Mouse (Mus musculus): Measurements from ENCODE around the gene Dpyd. TPM values are rescaled to one million over a fixed set of nuclear protein-coding genes. Genes with fewer than 3 reads are reported as not detected.

Gene Dpyd
- polyA plus RNA-seq, 1 experiment from 2014 or later, result 15.2 TPM

GRCm38 (mm10) chr3:119154604-119155444 is 592.9 kb downstream of the Dpyd start:
- Histone ChIP-seq H3K4me2 (no peak overlapping the region), H3K36me3 (no peaks in the 10 kb centered on the region), H3K9me3 (no peaks in the 10 kb centered on the region), H3K27me3 (replicated peaks) (no peaks in the 10 kb centered on the region), H3K27ac (no peak overlapping the region), H3K4me3 (replicated peaks) (no peak overlapping the region), H3K4me1 (no peaks in the 10 kb centered on the region), H3K9ac (no peak overlapping the region)
- WGBS, result 51% methylated on average over 17 of the region's 17 CpGs
- ATAC-seq (ENCODE audit: insufficient read depth, low FRiP score, low read depth), result no peak

GRCm38 (mm10) chr3:119158670-119159069 is 596.7 kb downstream of the Dpyd start:
- H3K27ac ChIP-seq, result no peak overlapping the region
- WGBS, result 84% methylated on average over 4 of the region's 4 CpGs
- H3K4me2 ChIP-seq, result no peak overlapping the region
- no peaks in the 10 kb centered on the region for H3K27me3 ChIP-seq (replicated peaks)
- no peak overlapping the region for H3K4me3 ChIP-seq (replicated peaks)
- no peaks in the 10 kb centered on the region for H3K4me1 ChIP-seq
- no peak overlapping the region for H3K9ac ChIP-seq
- no peaks in the 10 kb centered on the region for H3K9me3 ChIP-seq
- ATAC-seq (ENCODE audit: insufficient read depth, low FRiP score, low read depth), result no peak
- H3K36me3 ChIP-seq, result no peaks in the 10 kb centered on the region

DNA sequence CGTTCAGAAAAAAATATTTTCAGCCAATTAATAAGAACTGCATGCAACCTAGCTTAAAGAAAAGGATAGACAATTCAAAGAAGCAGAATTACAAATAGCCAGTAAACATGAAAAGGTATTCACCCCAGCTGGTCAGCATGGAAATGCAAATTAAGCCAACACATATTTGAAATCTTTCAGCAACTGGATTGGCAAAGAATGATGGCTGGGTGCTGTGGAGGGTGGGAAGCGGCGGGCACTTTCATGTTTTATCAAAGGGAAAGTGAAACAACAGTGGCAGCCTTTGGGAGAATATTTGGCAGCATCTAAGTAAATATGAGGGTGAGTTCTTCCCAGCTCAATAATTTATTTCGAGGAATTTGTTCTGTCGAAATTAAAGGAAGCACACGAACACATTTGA is 603.8 kb downstream of the Dpyd start:
- H3K27ac ChIP-seq, result no peak overlapping the region
- no peak overlapping the region for H3K4me2 ChIP-seq
- H3K27me3 ChIP-seq (replicated peaks), result no peaks in the 10 kb centered on the region
- 74% methylated on average over 6 of the region's 6 CpGs for WGBS
- H3K4me1 ChIP-seq, result no peaks in the 10 kb centered on the region
- H3K4me3 ChIP-seq (replicated peaks), result no peak overlapping the region
- H3K36me3 ChIP-seq, result no peaks in the 10 kb centered on the region
- no peak for ATAC-seq (ENCODE audit: insufficient read depth, low FRiP score, low read depth)
- no peaks in the 10 kb centered on the region for H3K9me3 ChIP-seq
- no peak overlapping the region for H3K9ac ChIP-seq

GRCm38 (mm10) chr3:119168166-119168565 is 606.2 kb downstream of the Dpyd start:
- no peak for ATAC-seq (ENCODE audit: insufficient read depth, low FRiP score, low read depth)
- Histone ChIP-seq H3K9me3 (no peaks in the 10 kb centered on the region), H3K27me3 (replicated peaks) (no peaks in the 10 kb centered on the region), H3K4me3 (replicated peaks) (no peak overlapping the region), H3K4me2 (no peak overlapping the region), H3K27ac (no peak overlapping the region), H3K9ac (no peak overlapping the region), H3K4me1 (no peaks in the 10 kb centered on the region), H3K36me3 (no peaks in the 10 kb centered on the region)
- WGBS, result 76% methylated on average over 2 of the region's 2 CpGs

GRCm38 (mm10) chr3:119168661-119169060 is 606.7 kb downstream of the Dpyd start:
- WGBS, result 32% methylated on average over 1 of the region's 1 CpGs
- Histone ChIP-seq H3K9ac (no peak overlapping the region), H3K4me2 (no peak overlapping the region), H3K27ac (no peak overlapping the region), H3K4me3 (replicated peaks) (no peak overlapping the region), H3K36me3 (no peaks in the 10 kb centered on the region), H3K27me3 (replicated peaks) (no peaks in the 10 kb centered on the region), H3K4me1 (no peaks in the 10 kb centered on the region), H3K9me3 (no peaks in the 10 kb centered on the region)
- no peak for ATAC-seq (ENCODE audit: insufficient read depth, low FRiP score, low read depth)

DNA sequence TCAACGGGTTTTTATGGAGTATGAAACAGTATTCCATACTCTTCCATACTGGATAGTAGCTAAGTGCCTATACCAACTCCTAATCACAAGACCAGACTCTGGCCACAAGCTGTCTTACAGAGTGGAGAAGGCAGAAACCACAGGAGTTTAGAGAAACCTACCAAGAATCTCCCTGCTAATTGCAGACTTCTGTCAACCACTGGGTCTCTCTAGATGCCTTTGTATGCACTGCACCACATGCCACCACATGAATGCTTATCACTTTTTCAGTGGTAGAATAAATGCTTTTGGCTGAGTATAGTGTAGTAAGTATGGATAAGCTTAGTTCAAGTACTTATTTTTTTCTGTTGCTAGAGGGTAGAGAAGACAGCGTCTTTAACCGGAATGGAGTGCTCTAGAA is 621.3 kb downstream of the Dpyd start:
- no peak overlapping the region for H3K4me2 ChIP-seq
- H3K4me1 ChIP-seq, result no peaks in the 10 kb centered on the region
- H3K27me3 ChIP-seq (replicated peaks), result no peaks in the 10 kb centered on the region
- no peaks in the 10 kb centered on the region for H3K9me3 ChIP-seq
- no peak overlapping the region for H3K9ac ChIP-seq
- no peak for ATAC-seq (ENCODE audit: insufficient read depth, low FRiP score, low read depth)
- no peaks in the 10 kb centered on the region for H3K36me3 ChIP-seq
- H3K27ac ChIP-seq, result no peak overlapping the region
- no peak overlapping the region for H3K4me3 ChIP-seq (replicated peaks)
- 84% methylated on average over 3 of the region's 3 CpGs for WGBS

- 80% methylated on average over 6 of the region's 6 CpGs for WGBS
- Histone ChIP-seq H3K4me2 (no peak overlapping the region), H3K9me3 (no peaks in the 10 kb centered on the region), H3K27me3 (replicated peaks) (no peaks in the 10 kb centered on the region), H3K36me3 (no peaks in the 10 kb centered on the region), H3K4me1 (no peaks in the 10 kb centered on the region), H3K9ac (no peak overlapping the region), H3K27ac (no peak overlapping the region), H3K4me3 (replicated peaks) (no peak overlapping the region)
- no peak for ATAC-seq (ENCODE audit: insufficient read depth, low FRiP score, low read depth)
Measured at GRCm38 (mm10) chr3:119194071-119194470, 632.1 kb downstream of the Dpyd start.

DNA sequence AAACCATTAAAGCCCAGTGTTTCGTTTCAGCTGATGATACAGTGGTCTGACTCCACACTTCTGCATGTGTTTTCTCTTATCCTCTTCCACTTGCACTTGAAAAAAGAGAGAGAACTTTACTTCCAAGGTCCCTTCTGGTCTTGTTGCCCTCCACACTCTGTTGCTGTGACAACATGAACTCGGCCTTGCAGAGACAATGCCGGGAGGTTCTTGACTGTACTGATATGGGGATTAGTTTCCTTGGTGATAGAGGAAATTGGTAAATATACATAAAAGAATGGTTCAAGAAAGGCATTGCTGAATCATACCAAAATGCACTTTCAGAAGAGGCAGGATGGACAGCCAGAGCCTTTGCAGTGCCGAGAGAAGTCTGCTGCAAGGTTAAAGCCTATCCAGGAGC is 633.7 kb downstream of the Dpyd start:
- H3K4me1 ChIP-seq, result no peaks in the 10 kb centered on the region
- 63% methylated on average over 4 of the region's 4 CpGs for WGBS
- no peak overlapping the region for H3K4me2 ChIP-seq
- no peaks in the 10 kb centered on the region for H3K9me3 ChIP-seq
- H3K4me3 ChIP-seq (replicated peaks), result no peak overlapping the region
- H3K27me3 ChIP-seq (replicated peaks), result no peaks in the 10 kb centered on the region
- H3K27ac ChIP-seq, result no peak overlapping the region
- no peak for ATAC-seq (ENCODE audit: insufficient read depth, low FRiP score, low read depth)
- no peaks in the 10 kb centered on the region for H3K36me3 ChIP-seq
- H3K9ac ChIP-seq, result no peak overlapping the region

DNA sequence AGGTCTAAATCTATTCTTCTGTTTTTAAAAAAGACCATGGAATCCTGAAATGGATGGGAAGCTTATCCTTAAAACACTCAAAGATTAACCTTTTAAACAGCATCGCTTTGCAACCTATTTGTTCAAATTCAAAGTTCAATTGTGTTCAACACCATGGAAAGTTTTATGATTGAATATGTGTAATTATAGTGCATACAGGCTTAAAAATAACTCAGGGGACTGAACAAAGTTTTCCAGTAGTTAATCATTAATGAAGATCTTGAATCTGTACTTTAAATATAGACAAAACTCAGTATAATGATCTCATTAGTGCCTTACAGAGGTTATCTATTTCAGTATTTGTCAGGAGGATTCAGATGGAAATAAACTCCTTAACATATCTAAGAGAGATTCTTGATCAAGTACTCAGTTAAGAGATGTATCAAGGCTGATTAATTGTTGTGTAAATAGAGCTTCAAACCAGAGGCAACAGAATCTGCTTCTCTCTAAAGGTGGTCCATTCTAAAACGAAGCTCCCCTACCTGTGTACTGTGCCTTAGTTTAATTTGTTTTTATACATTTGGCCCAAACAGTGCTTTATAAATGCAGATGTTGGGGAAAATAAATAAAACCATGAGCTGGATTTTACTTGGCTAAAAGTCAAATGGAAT is 659.0 kb downstream of the Dpyd start:
- no peak overlapping the region for H3K27ac ChIP-seq
- ATAC-seq (ENCODE audit: insufficient read depth, low FRiP score, low read depth), result no peak
- no peaks in the 10 kb centered on the region for H3K27me3 ChIP-seq (replicated peaks)
- no peaks in the 10 kb centered on the region for H3K36me3 ChIP-seq
- no peak overlapping the region for H3K9ac ChIP-seq
- H3K9me3 ChIP-seq, result no peaks in the 10 kb centered on the region
- 47% methylated on average over 2 of the region's 2 CpGs for WGBS
- no peaks in the 10 kb centered on the region for H3K4me1 ChIP-seq
- H3K4me2 ChIP-seq, result no peak overlapping the region
- no peak overlapping the region for H3K4me3 ChIP-seq (replicated peaks)

DNA sequence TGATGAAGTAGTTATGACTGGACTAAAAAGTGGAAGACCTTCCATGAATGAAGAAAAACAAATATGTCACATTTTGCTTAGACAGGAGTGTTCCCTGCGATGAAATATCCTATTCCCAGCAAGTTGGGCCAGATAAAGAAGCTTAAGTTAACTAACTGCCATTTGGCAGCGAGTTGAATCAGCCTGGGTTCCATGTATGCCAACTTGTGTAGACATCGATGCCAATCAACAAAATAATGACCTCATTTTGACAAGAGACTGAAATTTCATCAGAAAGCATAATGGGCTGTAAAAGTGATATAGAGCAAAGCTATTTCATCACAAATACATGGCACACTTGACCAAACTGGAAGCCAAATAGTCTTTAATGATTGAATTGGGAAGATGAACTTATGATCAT is 681.3 kb downstream of the Dpyd start:
- WGBS, result 77% methylated on average over 3 of the region's 3 CpGs
- Histone ChIP-seq H3K27ac (no peak overlapping the region), H3K36me3 (no peaks in the 10 kb centered on the region), H3K4me1 (no peaks in the 10 kb centered on the region), H3K9me3 (no peaks in the 10 kb centered on the region), H3K9ac (no peak overlapping the region), H3K27me3 (replicated peaks) (no peaks in the 10 kb centered on the region), H3K4me3 (replicated peaks) (no peak overlapping the region), H3K4me2 (no peak overlapping the region)
- no peak for ATAC-seq (ENCODE audit: insufficient read depth, low FRiP score, low read depth)

DNA sequence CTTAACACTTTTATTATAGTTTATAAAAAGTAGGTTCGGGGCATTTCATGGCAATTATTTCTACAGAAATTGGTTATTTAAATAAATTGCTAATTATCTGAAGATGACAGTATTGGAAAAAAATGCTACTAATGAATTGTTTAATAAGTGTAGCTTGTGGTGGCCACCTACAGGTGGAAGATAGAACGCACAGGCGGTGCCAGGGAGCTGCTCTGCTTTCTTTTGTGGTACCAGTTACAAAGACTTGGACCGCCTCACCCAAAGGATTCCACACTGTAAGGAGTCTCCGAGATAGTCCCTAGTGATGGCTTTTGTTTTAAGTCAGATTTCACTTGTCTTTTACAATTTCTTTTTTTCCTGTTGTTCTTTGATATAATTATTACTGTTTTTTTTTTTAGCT is 694.6 kb downstream of the Dpyd start:
- H3K27me3 ChIP-seq (replicated peaks), result no peaks in the 10 kb centered on the region

DNA sequence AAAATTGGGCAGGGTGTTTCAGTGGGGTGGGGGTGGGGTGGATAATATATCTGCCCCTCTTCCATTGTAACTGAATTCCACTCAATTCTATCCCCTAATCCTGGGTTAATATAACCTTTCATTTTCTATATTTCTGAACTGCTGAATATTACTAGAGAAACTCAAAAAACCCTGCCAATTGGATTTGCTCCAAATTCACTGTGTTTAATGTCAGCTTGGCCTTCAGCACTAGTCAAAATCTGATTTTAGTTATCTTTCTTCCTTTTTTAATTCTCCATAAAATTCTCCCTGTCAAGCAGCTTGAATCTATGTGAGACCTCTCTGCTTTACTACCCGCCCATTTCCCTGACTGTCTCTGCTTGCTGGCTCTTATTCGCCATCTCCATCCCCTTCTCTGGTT is 713.3 kb downstream of the Dpyd start:
- no peak overlapping the region for H3K27ac ChIP-seq
- WGBS, result 58% methylated on average over 2 of the region's 2 CpGs

More for the DNA sequence above, 694.6 kb downstream of the Dpyd start:
- no peak for ATAC-seq (ENCODE audit: insufficient read depth, low FRiP score, low read depth)
- Histone ChIP-seq H3K9me3 (no peaks in the 10 kb centered on the region), H3K4me1 (no peaks in the 10 kb centered on the region), H3K4me3 (replicated peaks) (no peak overlapping the region), H3K27ac (no peak overlapping the region), H3K9ac (no peak overlapping the region), H3K4me2 (no peak overlapping the region), H3K36me3 (no peaks in the 10 kb centered on the region)
- 51% methylated on average over 5 of the region's 5 CpGs for WGBS

More for the DNA sequence above, 713.3 kb downstream of the Dpyd start:
- Histone ChIP-seq H3K4me2 (no peak overlapping the region), H3K27me3 (replicated peaks) (no peaks in the 10 kb centered on the region), H3K9ac (no peak overlapping the region), H3K9me3 (no peaks in the 10 kb centered on the region), H3K36me3 (no peaks in the 10 kb centered on the region), H3K4me3 (replicated peaks) (no peak overlapping the region), H3K4me1 (no peaks in the 10 kb centered on the region)
- ATAC-seq (ENCODE audit: insufficient read depth, low FRiP score, low read depth), result no peak

Measured in stomach, embryonic 15.5 days (tissue).